Mouse (Mus musculus): Measurements from ENCODE around the gene Lrrc3c.
A peak's percentile ranks its signal among the peaks of the same experiment; 100 is the strongest.
"Not testable (repeated sequence)": the region's sequence is repeated elsewhere in the genome, so short reads cannot be mapped to it uniquely, and the experiment has no call there.

Gene Lrrc3c

DNA sequence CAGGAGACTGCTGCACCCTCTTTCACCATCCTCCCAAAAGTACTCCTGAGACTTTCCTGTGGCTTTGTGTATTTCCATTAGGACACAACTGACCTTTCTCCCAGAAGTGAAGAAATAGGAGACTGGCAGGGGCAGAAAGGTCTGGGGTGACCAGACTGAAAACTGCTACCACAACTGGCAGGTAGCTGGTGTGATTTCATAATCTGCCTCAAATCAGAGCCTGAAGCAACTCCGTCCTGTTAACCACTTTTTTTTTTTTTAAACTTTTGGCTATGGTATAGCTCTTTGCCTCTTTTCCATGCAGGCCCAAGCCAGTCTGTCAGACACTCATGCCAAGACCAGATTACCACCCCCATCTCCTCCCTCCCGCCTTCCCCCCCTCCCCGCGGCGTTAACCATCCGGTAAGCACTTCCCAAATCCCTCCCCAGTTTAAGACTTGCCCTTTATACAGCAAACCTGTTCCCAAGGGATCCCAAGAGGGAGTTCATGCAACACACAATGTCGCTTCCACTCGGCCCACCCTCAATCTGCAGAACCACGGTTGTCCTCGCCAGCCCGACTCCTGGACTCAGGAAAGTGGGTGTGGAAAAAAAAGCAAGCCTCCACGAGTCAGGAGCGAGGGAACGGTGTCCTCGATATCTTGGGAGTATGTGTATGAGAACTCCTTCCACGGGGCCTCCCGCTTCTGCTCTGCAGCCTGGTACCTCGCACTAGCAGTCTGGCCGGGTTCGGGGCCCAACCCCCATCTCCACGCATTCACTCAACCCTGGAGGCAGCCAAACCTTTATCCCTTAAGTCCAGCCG is 11.8 kb upstream of the Lrrc3c start:
- DNase-seq (ENCODE audit: low read depth): no peak

DNA sequence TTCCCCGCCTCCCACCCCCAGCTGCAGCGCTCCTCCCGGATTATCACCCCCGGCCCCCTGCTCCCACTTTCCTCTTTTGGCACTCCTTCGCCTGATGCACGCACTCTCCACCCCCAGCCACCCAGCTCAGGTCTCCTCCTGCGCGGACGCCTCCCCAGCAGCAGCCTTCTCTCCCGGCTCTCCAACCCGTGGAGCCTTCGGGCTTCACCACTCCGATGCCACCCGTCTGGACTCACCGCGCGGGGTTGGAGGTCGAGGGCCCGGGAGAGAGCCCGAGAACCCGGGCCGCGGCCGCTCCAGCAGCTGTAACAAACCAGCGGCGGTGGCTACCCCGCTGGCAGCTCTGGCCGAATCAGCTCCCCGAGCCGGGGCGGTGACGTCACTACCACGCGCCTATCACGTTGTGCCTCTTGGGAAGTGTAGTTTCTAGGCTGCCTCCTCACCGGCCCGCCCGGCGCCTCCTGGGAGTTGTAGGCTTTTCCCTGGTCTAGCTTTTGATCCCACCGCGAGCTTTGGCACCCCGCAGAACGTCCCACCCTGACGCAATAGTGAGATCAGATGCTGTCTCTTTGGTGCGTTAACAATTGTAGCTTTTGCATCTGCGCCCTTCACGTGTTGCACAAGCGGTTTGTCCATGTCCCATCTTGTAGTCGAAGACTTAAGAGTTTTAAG is 11.1 kb upstream of the Lrrc3c start, which contains the start of gene Ormdl3:
Ormdl3 (minus strand) TSS at position 477 of the 672 bp plus-strand sequence.
- DNase-seq (ENCODE audit: low read depth): peak; percentile 98

DNA sequence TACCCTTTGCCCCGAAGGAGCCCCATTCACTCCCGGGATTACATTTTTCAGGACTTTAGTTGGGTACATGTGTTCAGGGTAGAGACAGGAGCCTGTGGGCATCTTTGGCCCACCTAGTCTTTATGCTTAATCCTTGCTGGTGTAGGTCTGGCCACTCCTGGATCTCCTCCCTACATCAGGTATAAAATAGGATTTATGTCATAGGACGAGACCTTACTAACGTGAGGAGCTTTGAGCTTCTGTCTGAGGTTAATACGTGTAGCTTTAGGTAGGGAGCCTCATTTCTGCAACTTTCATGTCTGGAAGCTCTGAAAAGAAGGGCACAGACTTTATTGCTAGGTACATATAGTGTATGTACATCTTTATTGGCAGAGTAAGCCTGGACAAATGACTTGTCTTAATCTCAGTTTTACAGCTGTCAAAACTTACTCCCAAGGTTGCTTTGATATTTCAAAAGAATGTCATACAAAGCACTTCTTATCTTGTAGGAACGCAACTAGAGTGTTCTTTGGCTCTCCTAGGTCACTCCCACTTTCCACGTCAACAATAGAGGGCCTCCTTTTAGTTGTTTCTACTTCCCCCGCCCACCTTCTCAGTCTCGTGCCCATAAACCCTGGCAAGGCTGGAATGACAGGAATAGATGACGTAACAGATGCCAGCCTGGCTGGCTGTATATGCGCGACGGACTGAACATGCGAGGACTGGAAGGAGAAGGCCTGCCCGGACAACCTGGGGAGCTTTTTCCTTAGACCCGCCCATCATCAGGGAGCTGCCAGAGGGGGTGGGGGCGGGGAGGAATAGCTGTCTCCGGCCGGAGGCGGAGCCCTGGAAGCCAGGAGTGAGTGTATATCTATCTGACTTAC is 10.2 kb upstream of the Lrrc3c start:
- DNase-seq (ENCODE audit: low read depth): peak; percentile 95

DNA sequence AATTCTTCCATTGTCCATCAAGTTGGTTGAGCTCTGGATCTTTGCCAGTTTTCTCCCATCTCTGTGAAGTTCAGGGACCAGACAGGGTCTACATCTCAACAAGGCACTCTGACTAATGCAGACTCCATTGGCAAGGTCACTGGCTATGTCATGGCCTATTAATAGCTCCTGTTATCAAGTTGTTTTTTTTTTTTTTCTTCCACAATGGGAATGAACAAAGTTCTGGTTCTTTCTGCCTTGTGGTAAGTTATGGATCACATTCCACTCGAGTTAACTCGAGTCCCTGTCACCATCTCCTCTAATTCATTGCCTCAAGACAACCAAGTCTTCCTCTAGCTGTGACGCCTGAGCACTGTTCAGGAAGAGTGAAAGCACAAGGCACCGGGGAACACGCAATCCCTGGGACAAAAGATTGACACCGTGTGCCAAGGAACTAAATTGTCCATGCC is 9.2 kb upstream of the Lrrc3c start:
- no peak for DNase-seq (ENCODE audit: low read depth)

DNA sequence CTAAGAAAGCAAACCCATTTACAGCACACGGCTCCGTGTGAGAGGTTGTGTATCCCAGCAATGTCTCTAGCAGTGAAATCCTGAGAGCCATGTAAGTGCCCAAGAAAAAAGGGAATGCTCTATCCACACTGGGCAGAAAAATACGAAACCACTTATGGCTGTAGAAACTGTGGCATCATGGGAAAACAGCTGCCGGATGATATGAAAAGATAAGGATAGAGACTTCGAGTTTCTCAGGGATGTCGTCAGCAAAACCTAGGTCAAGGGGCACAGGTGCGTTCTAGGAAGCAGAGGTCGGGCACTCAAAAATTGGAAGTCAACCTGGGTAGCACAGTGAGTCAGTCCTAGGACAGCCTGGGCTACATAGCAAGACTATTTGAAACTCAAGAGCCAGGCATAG is 8.8 kb upstream of the Lrrc3c start:
- no peak for DNase-seq (ENCODE audit: low read depth)

DNA sequence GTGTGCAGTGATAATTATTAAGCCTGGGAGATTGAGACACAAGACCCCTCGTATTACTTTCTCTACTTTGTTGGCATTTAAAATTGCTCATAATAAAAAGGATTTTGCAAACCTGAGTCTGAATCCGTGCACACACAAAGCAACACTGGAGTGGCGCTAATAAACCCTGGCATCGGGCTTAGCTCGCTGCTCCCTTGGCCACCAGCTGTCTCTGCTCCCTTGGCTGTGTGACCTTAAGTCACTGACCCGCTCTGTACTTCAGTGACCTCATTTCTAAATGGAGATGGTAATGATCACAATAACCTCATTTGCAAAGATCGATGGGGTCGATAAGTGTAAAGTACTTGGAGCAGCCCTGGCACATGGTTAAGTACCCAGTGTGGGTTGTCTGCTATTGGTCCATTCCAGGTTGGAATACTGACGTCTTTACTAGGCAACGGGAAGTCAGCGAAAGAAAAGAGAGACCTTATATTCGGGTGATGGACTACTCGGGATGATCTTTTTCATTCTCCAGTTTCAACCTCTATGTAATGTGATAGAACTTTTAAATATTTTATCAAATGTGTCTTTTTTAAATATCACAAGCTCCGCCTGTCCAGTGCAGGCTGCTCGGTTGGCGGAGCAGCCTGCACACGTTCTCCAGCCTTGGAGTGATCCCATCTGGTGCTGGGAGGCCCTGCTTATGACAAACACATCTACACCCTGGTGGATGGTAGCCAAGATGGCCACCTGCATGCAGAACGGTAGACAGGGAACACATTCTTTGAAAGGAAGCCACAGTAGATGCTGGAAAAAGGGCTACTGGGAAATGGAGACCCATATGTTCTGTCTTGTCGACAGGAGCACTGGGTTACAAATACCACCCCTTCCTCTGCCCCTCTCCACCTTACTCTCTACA is 7.3 kb upstream of the Lrrc3c start:
- DNase-seq (ENCODE audit: low read depth): no peak

DNA sequence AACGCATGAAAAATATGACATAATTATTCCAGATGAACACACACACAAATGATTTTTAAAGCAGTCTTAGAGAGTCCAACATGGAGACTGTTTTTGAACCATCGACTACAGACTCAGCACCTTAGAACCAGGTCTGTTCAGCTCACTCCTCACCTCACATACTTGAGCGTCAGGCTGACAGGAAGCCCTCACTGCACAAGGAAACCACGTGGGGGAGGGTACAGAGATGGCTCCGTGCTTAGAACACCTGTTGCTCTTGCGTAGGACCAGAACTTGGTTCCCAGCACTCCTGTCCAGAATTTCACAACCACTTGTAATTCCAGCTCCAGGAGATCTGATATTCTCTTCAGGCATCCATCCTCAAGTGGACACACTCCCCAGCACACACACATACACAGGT is 3.1 kb upstream of the Lrrc3c start:
- DNase-seq (ENCODE audit: low read depth): no peak

DNA sequence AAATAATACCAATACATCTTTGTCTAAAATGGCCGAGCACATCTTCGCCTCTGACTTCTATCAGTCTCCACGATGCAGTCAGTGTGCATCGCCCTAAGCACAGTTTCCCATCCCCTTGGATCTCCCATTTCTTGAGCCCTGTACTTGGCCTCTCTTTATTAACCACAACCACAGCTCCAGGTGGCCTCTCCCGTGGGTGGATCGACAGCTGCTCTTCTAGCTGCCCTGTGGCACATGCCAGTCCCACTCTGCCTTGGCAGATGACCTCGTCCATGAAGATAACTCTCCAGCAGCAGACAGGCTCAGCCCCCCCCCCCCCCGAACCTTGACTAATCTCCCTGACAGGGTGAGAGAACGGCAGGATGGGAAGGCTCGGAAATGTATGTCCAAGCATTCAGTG is 2.6 kb upstream of the Lrrc3c start:
- no peak for DNase-seq (ENCODE audit: low read depth)

DNA sequence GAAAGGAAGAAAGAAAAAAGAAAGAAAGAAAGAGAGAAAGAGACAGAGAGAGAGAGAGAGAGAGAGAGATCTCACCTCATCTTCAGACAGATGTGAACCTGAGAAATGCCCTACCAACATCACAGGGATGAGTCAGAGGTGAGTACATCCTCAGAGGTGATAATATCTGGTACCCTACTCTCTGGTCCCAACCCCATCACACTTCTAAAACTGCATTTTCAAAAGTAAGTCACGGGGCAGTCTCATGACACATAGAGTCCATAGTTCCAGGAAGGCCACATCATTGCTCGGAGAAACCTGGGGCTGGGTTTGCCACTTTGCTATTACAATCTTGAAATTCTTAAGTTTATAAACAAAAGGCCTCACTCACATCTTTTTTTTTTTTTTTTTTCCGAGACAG is 2.1 kb upstream of the Lrrc3c start:
- no peak for DNase-seq (ENCODE audit: low read depth)

DNA sequence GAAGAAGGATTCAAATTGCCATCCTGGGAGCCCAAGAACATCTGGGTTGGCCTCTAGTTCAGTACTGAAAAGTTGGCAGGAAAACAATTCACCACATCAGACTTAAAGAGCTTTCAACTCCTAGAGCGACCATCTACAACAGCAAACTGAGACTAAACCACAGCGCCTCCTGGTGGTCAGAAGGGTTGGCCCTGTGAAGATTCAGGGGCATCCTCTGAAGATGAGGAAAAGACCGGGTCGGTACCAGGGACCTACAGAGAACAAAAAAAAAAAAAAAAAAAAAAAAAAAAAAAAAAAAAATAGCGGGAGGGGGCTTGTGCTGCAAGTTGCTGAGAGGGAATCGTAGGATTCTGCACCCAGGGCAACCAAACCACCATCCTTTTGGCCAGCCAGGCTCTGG is 728 bp upstream of the Lrrc3c start:
- DNase-seq (ENCODE audit: low read depth): peak; percentile 80

DNA sequence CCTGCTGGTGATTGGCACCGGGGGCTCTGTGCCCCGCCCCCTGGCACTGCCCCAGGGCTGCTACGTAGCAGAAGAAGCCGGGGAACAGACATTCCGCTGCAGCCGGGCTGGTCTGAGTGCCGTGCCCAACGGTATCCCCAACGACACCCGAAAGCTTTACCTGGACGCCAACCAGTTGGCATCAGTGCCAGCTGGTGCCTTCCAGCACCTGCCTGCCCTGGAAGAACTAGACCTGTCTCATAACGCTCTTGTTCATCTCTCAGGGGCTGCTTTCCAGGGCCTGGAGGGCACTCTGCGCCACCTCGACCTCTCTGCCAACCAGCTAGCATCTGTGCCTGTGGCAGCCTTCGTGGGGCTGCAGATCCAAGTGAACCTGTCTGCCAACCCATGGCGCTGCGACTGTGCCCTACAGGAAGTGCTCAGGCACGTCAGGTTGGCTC is 780 bp downstream of the Lrrc3c start:
- no peak for DNase-seq (ENCODE audit: low read depth)

DNA sequence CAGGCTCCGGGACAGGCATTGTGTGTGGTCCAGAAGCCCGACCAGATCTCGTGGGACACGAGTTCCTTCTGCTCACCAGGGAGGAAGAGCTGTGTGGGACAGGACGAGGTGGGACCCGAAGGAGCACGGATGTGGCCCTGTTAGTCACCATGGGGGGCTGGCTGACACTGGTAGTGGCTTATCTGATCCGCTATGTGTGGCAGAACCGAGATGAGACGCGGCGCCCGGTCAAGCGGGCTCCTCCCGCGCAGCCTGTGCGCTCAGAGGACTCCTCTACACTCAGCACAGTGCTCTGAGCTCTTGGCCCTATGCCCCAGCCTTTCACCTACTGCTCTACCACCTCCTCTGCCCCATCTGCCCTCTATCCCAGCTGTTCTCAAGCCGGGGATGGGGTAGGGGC is 1.2 kb downstream of the Lrrc3c start:
- DNase-seq (ENCODE audit: low read depth): no peak

DNA sequence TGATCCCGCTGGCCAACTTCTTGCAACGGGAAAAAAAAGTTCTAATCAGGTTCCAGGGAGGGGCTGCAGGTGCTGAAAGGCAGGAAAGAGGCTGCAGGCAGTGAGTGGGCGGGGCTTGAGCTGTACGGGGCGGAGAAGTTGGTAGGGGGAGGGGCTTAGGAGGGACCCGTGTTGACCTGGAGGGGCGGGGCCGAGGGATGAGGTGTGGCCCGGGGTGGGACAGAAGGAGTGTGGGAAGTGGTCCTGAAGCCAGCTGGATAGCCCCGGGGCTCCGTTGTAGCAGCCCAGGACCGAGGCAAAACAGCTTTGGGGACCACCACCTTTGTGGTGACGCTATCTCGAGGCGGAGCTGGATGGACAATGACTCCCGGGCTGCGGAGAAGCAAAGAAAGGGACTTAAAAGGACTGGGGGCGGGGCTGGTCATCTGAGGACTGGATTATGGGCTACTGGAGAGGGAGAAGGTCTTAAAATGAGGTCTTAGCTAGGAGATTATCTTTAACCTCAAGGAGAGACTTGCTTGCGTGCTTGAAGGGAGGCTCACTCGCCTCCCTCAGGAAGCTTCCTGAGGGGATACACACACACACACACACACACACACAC is 4.1 kb downstream of the Lrrc3c start:
- no peak for DNase-seq (ENCODE audit: low read depth)

DNA sequence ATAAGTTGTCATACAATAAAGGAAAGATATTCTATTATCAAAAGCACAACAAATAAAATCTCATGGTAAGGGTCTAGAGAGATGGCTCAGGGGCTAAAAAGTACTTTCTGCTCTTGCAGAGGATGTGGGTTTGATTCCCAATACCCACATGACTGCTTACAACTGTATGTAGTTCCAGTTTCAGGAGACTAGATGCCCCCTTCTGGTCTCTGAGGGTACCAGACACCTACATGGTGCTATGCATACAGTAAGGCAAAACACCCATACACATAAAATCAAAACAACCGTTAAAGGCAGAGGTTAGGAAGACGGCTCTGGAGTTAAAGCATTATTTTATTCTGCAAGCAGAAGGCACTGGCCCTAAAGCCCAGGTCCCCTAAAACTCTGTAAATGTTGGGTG is 5.9 kb downstream of the Lrrc3c start:
- DNase-seq (ENCODE audit: low read depth): no peak

DNA sequence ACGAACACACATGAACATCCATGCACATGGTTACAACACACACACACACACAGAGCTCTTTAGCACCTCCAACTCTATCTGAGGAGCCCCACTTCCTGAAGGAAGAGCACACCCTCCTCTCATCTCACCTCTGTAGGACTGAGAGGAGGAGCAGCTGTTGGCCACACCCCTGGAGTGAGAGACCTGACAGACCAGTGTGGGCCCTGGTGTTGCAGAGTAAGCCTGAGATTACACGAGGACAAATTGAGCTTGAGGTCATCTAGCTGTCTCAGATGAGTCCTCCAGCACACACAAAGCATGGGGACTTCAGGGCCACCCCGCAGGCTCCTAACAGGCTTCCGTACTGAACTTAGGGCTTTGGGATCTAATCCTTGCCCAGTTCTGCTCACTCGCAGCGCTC is 6.8 kb downstream of the Lrrc3c start:
- not testable (repeated sequence) for DNase-seq (ENCODE audit: low read depth)

DNA sequence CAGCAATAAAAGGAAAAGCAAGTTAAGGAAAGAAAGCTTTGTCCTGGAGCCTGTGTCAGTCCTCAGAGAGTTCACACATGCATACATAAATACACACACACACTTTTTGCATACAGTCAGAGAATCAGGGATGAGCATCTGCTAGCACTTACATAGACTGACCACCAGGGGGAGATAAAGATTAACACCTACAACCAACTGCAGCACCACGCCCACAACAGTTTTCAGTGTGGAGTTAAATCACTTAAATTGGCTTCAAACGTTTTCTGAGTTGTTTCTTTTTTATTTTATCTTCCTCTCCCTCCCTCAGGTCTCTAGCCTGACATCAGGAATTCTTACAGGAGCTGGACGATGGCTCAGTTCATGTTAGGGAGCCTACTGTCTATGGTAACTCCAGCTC is 8.7 kb downstream of the Lrrc3c start:
- DNase-seq (ENCODE audit: low read depth): peak; percentile 47

DNA sequence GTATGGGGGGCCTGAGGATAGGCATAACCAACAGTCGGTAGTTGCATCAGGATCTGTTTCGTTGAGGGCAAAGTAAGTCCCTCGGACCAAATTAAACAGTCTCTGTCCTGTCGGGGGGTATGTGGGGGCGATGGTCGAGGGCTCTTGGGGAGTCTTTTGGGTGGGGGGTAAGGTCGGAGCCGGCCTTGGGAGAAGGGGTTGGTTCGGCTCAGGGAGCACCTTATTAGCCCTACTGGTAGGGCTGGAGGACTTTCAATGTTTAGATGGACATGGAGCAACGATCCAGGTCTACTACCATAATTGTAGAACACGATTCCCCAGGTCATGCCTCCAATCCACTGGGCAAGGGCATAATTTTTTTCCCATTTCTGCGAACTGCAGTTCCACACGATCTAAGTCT is 22.7 kb downstream of the Lrrc3c start:
- DNase-seq (ENCODE audit: low read depth): no peak

DNA sequence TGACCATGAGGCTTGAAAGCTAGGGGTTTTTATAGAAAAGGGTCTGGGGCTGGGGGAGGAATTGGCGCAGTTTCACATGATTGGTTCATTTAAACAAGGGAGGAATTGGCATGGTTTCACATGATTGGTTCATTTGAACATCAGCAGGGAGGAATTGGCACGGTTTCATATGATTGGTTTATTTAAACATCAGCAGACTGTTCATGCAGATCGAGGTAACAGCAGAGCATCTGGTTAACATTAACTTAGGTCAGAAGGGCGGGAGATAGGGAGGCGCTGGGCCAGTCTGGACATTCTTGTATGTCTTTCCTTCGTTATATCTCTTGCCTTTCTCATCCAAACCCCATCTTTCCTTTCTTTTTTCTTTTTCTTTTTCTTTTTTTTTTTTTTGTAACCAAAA is 25.9 kb downstream of the Lrrc3c start:
- not testable (repeated sequence) for DNase-seq (ENCODE audit: low read depth)

DNA sequence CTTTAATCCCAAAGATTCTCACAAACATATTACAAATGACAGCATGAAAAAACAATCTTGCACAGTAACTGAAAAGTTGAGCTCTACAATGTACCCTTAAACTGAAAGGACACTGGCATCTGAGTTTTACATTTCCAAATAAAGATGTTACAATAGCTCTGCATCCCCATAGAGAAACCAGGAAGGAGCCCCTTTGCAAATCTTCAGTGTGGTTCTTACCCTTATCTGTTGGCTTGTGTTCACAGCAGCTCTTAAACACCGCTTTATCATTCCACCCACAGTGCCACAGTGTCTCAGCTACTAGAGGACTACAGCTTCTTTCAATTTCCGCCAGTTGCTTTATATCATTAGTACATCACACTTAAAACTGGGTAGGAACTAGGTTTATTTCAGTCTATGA is 26.3 kb downstream of the Lrrc3c start:
- not testable (repeated sequence) for DNase-seq (ENCODE audit: low read depth)

DNA sequence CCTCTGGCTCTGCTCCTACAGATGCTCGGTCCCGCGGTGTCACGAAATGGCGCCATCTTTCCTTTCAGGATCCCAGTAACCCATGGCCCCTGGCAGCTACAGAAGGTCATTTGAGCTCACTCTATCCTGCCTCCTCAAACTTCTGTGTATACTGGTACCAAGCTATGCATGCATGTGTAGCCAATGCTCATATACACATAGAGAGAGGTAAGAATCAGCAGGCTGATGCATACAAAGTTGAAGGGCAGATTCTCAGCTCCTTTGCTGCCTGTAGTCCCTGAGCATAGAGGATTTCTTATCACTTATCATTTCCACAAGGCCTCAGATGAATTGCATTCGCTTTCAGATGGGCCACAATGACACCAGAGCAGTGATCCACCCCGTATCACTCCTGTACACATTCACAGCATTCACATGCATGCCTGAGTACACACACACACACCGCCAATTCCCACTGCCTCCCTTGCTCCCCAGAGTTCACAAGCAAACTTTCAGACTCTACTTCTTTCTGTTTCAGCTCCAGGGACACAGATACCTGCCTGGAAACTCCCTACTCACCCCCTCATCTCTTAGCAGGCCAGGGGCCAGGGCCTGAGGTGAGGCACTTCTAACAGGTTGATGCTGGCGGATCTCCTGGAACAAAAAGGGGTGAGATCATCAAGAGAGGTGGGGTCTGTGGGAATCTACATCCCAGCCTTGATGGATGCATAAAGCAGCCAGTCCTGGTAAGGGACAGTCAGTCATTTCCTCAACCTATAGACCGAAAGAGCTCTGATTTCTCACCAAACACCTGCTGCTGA is 27.7 kb downstream of the Lrrc3c start, which contains the start of the genes Gm12355 and Gsdma3:
Gm12355 (minus strand) TSS at position 51 of the 800 bp plus-strand sequence.
Gsdma3 (plus strand) TSS at position 750 of the 800 bp plus-strand sequence.
- DNase-seq (ENCODE audit: low read depth): no peak
